Mouse (Mus musculus) limb, embryonic 15.5 days (tissue): ENCODE data around the gene Setd4. TPM values are rescaled to one million over a fixed set of nuclear protein-coding genes. Genes with fewer than 3 reads are reported as not detected.
A peak's percentile ranks its signal among the peaks of the same experiment; 100 is the strongest.

Experiments used
- ATAC-seq: fragments of 200-750 bp; cut with Nextera tagmentation; 2 replicates; pipeline ENCODE4 v1.8.0; 2017; ENCODE audit warnings: low read depth, moderate TSS enrichment; ENCODE audit not compliant: insufficient number of reproducible peaks, low FRiP score, low TSS enrichment
- H3K27ac ChIP-seq: fragments of 300-500 bp; sonication (generic); 2 replicates; pipeline ENCODE4 v1.5.1; 2015; ENCODE audit warnings: moderate library complexity, mild to moderate bottlenecking, inconsistent platforms
- H3K27me3 ChIP-seq: fragments of 300-500 bp; sonication (generic); 2 replicates; pipeline ENCODE4 v1.6.1; 2015; ENCODE audit warnings: inconsistent platforms
- H3K36me3 ChIP-seq: fragments of 300-500 bp; sonication (generic); 2 replicates; pipeline ENCODE4 v1.6.1; 2015; ENCODE audit warnings: inconsistent platforms
- H3K4me1 ChIP-seq: fragments of 300-500 bp; sonication (generic); 2 replicates; pipeline ENCODE4 v1.6.1; 2015; ENCODE audit warnings: inconsistent platforms
- H3K4me2 ChIP-seq: fragments of 300-500 bp; sonication (generic); 2 replicates; pipeline ENCODE4 v1.6.1; 2015; ENCODE audit warnings: mild to moderate bottlenecking, inconsistent platforms
- H3K4me3 ChIP-seq: fragments of 300-500 bp; sonication (generic); 2 replicates; pipeline ENCODE4 v1.5.1; 2015; ENCODE audit warnings: mild to moderate bottlenecking, inconsistent platforms
- H3K9ac ChIP-seq: fragments of 300-500 bp; sonication (generic); 2 replicates; pipeline ENCODE4 v1.6.1; 2015; ENCODE audit warnings: inconsistent platforms
- H3K9me3 ChIP-seq: fragments of 300-500 bp; sonication (generic); 2 replicates; pipeline ENCODE4 v1.6.1; 2016; ENCODE audit warnings: inconsistent platforms
- WGBS: fragments of 180-500 bp; shearing (Covaris S2); methylation state at CpG from one replicate; pipeline ENCODE4 v1.1.7; 2015; 5-methylcytosine and 5-hydroxymethylcytosine counted together
- polyA plus RNA-seq: library from polyadenylated mRNA; unstranded; fragments of >200 nt; fragmentation: Nextera tagmentation; extraction: Ambion mirVana; gene quantifications from 2 replicates; pipeline ENCODE4 v1.2.1, GENCODE M21; 2015

Gene Setd4
- polyA plus RNA-seq, 1 experiment from 2014 or later, result 14.3 TPM

- Histone ChIP-seq H3K4me2 (peak overlapping the region; percentile 75), H3K4me1 (peaks cover 25% of the 10 kb centered on the region), H3K9ac (peak overlapping the region; percentile 69), H3K27me3 (no peaks in the 10 kb centered on the region), H3K36me3 (peaks cover 17% of the 10 kb centered on the region; the same call in 1 of the 2 replicates), H3K27ac (peak overlapping the region; percentile 71), H3K9me3 (no peaks in the 10 kb centered on the region), H3K4me3 (peak overlapping the region; percentile 56)
- under 1% methylated on average over 32 of the region's 32 CpGs for WGBS
- ATAC-seq, result peak; percentile 48; the same call in 1 of the 2 replicates
Measured at GRCm38 (mm10) chr16:93607669-93608101, 3.8 kb upstream of the Setd4 start.

- H3K27ac ChIP-seq, result no peak overlapping the region
- no peaks in the 10 kb centered on the region for H3K9me3 ChIP-seq
- no peak overlapping the region for H3K9ac ChIP-seq
- no peak overlapping the region for H3K4me2 ChIP-seq
- ATAC-seq, result no peak
- H3K36me3 ChIP-seq, result peaks cover 9% of the 10 kb centered on the region; the same call in 1 of the 2 replicates
- no peak overlapping the region for H3K4me3 ChIP-seq
- H3K27me3 ChIP-seq, result no peaks in the 10 kb centered on the region
- peaks cover 25% of the 10 kb centered on the region for H3K4me1 ChIP-seq
- WGBS, result 88% methylated on average over 7 of the region's 7 CpGs
Measured at GRCm38 (mm10) chr16:93606146-93606545, 2.3 kb upstream of the Setd4 start.

GRCm38 (mm10) chr16:93605553-93605952 is 1.7 kb upstream of the Setd4 start, which contains the start of gene Cbr1:
Gene Cbr1, plus strand, starts transcription at chr16:93605853.
- 66% methylated on average over 4 of the region's 4 CpGs for WGBS
- H3K9ac ChIP-seq, result no peak within 1 kb of the TSS
- peak within 1 kb of the TSS; percentile 66 for H3K4me3 ChIP-seq
- 0 out of 2 replicates have a peak, but pooled peaks cover 5% of the 10 kb centered on the region for H3K36me3 ChIP-seq
- no peaks in the 10 kb centered on the region for H3K9me3 ChIP-seq
- H3K27me3 ChIP-seq, result no peaks in the 10 kb centered on the region
- no peak for ATAC-seq
- peak within 1 kb of the TSS; percentile 90 for H3K4me2 ChIP-seq
- H3K27ac ChIP-seq, result no peak within 1 kb of the TSS
- peaks cover 25% of the 10 kb centered on the region for H3K4me1 ChIP-seq

GRCm38 (mm10) chr16:93604481-93604969 is 662 bp upstream of the Setd4 start:
- ATAC-seq, result no peak
- Histone ChIP-seq H3K36me3 (0 out of 2 replicates have a peak, but pooled peaks cover 5% of the 10 kb centered on the region), H3K9ac (peak overlapping the region; percentile 74; the same call in 1 of the 2 replicates), H3K4me3 (peak overlapping the region; percentile 66), H3K9me3 (no peaks in the 10 kb centered on the region), H3K4me2 (peak overlapping the region; percentile 90), H3K27ac (peak overlapping the region; percentile 95), H3K27me3 (no peaks in the 10 kb centered on the region), H3K4me1 (peaks cover 25% of the 10 kb centered on the region)
- 2% methylated on average over 16 of the region's 16 CpGs for WGBS

GRCm38 (mm10) chr16:93599461-93599860 is 4.4 kb downstream of the Setd4 start:
- Histone ChIP-seq H3K4me1 (0 out of 2 replicates have a peak, but pooled peaks cover 5% of the 10 kb centered on the region), H3K36me3 (peaks cover 30% of the 10 kb centered on the region), H3K27me3 (no peaks in the 10 kb centered on the region), H3K4me2 (no peak overlapping the region), H3K27ac (no peak overlapping the region), H3K9ac (no peak overlapping the region), H3K4me3 (no peak overlapping the region), H3K9me3 (no peaks in the 10 kb centered on the region)
- ATAC-seq, result no peak
- 85% methylated on average over 6 of the region's 6 CpGs for WGBS

GRCm38 (mm10) chr16:93597551-93597950 is 6.3 kb downstream of the Setd4 start:
- Histone ChIP-seq H3K4me2 (no peak overlapping the region), H3K27me3 (no peaks in the 10 kb centered on the region), H3K4me1 (no peaks in the 10 kb centered on the region), H3K9ac (no peak overlapping the region), H3K4me3 (no peak overlapping the region), H3K27ac (no peak overlapping the region), H3K9me3 (no peaks in the 10 kb centered on the region), H3K36me3 (peaks cover 42% of the 10 kb centered on the region)
- no peak for ATAC-seq
- 89% methylated on average over 9 of the region's 9 CpGs for WGBS

GRCm38 (mm10) chr16:93596807-93597206 is 7.1 kb downstream of the Setd4 start:
- no peak overlapping the region for H3K9ac ChIP-seq
- no peak for ATAC-seq

GRCm38 (mm10) chr16:93595766-93596165 is 8.1 kb downstream of the Setd4 start:
- H3K27ac ChIP-seq, result no peak overlapping the region
- 84% methylated on average over 5 of the region's 5 CpGs for WGBS
- H3K9ac ChIP-seq, result no peak overlapping the region
- peaks cover 47% of the 10 kb centered on the region for H3K36me3 ChIP-seq
- no peaks in the 10 kb centered on the region for H3K27me3 ChIP-seq
- H3K4me2 ChIP-seq, result no peak overlapping the region
- H3K4me3 ChIP-seq, result no peak overlapping the region
- no peak for ATAC-seq
- no peaks in the 10 kb centered on the region for H3K4me1 ChIP-seq
- no peaks in the 10 kb centered on the region for H3K9me3 ChIP-seq

More at GRCm38 (mm10) chr16:93596807-93597206, 7.1 kb downstream of the Setd4 start:
- Histone ChIP-seq H3K4me1 (no peaks in the 10 kb centered on the region), H3K4me3 (no peak overlapping the region), H3K36me3 (peaks cover 42% of the 10 kb centered on the region), H3K27ac (no peak overlapping the region), H3K27me3 (no peaks in the 10 kb centered on the region), H3K9me3 (no peaks in the 10 kb centered on the region), H3K4me2 (no peak overlapping the region)
- 87% methylated on average over 7 of the region's 7 CpGs for WGBS

- Histone ChIP-seq H3K4me1 (no peaks in the 10 kb centered on the region), H3K4me3 (no peak overlapping the region), H3K36me3 (peaks cover 60% of the 10 kb centered on the region), H3K27me3 (no peaks in the 10 kb centered on the region), H3K9ac (no peak overlapping the region), H3K4me2 (no peak overlapping the region), H3K27ac (no peak overlapping the region), H3K9me3 (no peaks in the 10 kb centered on the region)
- WGBS, result 91% methylated on average over 10 of the region's 10 CpGs
- no peak for ATAC-seq
Measured at GRCm38 (mm10) chr16:93594448-93594847, 9.4 kb downstream of the Setd4 start.

GRCm38 (mm10) chr16:93593406-93593805 is 10.5 kb downstream of the Setd4 start:
- Histone ChIP-seq H3K27ac (no peak overlapping the region), H3K36me3 (peaks cover 63% of the 10 kb centered on the region), H3K9ac (no peak overlapping the region), H3K4me1 (no peaks in the 10 kb centered on the region), H3K9me3 (no peaks in the 10 kb centered on the region), H3K4me2 (no peak overlapping the region), H3K4me3 (no peak overlapping the region), H3K27me3 (no peaks in the 10 kb centered on the region)
- 90% methylated on average over 8 of the region's 8 CpGs for WGBS
- ATAC-seq, result no peak

GRCm38 (mm10) chr16:93592711-93593110 is 11.2 kb downstream of the Setd4 start:
- ATAC-seq, result no peak
- Histone ChIP-seq H3K9me3 (no peaks in the 10 kb centered on the region), H3K9ac (no peak overlapping the region), H3K36me3 (peaks cover 59% of the 10 kb centered on the region), H3K27me3 (no peaks in the 10 kb centered on the region), H3K4me3 (no peak overlapping the region), H3K4me1 (no peaks in the 10 kb centered on the region), H3K4me2 (no peak overlapping the region), H3K27ac (no peak overlapping the region)
- WGBS, result 94% methylated on average over 3 of the region's 3 CpGs

GRCm38 (mm10) chr16:93591450-93592430 is 12.1 kb downstream of the Setd4 start:
- Histone ChIP-seq H3K4me2 (no peak overlapping the region), H3K36me3 (peaks cover 55% of the 10 kb centered on the region), H3K9ac (no peak overlapping the region), H3K27ac (no peak overlapping the region), H3K4me3 (no peak overlapping the region), H3K4me1 (no peaks in the 10 kb centered on the region), H3K27me3 (no peaks in the 10 kb centered on the region), H3K9me3 (no peaks in the 10 kb centered on the region)
- WGBS, result 92% methylated on average over 20 of the region's 20 CpGs
- ATAC-seq, result no peak
